Mouse (Mus musculus) small intestine, adult 2 months (tissue): ENCODE measurements around the gene Vmn1r100. TPM values are rescaled to one million over a fixed set of nuclear protein-coding genes. Genes with fewer than 3 reads are reported as not detected.
"Not testable (repeated sequence)": the region's sequence is repeated elsewhere in the genome, so short reads cannot be mapped to it uniquely, and the experiment has no call there.

Experiments used
- H3K27ac ChIP-seq: fragments of 200-500 bp; 2 replicates; pipeline ENCODE4 v1.5.1; 2012; ENCODE audit warnings: low read depth, low read length, control low read depth, inconsistent platforms; ENCODE audit not compliant: insufficient read depth
- H3K27me3 ChIP-seq: fragments of 200-500 bp; 2 replicates; pipeline ENCODE4 v1.6.1; 2012; ENCODE audit warnings: mild to moderate bottlenecking, moderate library complexity, low read length, inconsistent platforms; ENCODE audit not compliant: control insufficient read depth, insufficient read depth
- H3K36me3 ChIP-seq: fragments of 200-500 bp; 2 replicates; pipeline ENCODE4 v1.6.1; 2012; ENCODE audit warnings: mild to moderate bottlenecking, low read length, control low read depth, inconsistent platforms; ENCODE audit not compliant: control insufficient read depth, insufficient read depth
- H3K4me1 ChIP-seq: fragments of 200-500 bp; 2 replicates; pipeline ENCODE4 v1.6.1; 2012; ENCODE audit warnings: low read length, inconsistent platforms, mixed read lengths; ENCODE audit not compliant: control insufficient read depth, insufficient read depth, insufficient read length
- H3K4me3 ChIP-seq: fragments of 200-500 bp; 2 replicates; pipeline ENCODE4 v1.5.1; 2012; ENCODE audit warnings: low read depth, mild to moderate bottlenecking, control low read depth, inconsistent platforms, low read length, moderate library complexity
- WGBS: fragments of 180-500 bp; shearing (Covaris S2); methylation state at CpG from one replicate; pipeline ENCODE4 v1.1.7; 2018; 5-methylcytosine and 5-hydroxymethylcytosine counted together
- polyA plus RNA-seq: library from polyadenylated mRNA; depleted of rRNA; stranded (reverse); fragments of >200 nt; gene quantifications from 2 replicates; pipeline ENCODE4 v1.2.3, GENCODE M21; 2012; rRNA removed

The Vmn1r100 gene
- not detected in 2 replicates for polyA plus RNA-seq

- no CpG with 5 or more reads among the region's 3 CpGs for WGBS
- H3K27ac ChIP-seq = not testable (repeated sequence)
These were observed at the start of gene Vmn1r100 for GRCm38 (mm10) chr7:20417642-20418041. Gene Vmn1r100, plus strand, starts transcription at chr7:20417942.

GRCm38 (mm10) chr7:20375310-20375709 is 42.4 kb upstream of the Vmn1r100 start, which contains the start of gene Gm5728:
Gene Gm5728, minus strand, starts transcription at chr7:20375410.
- H3K4me3 ChIP-seq, H3K27me3 ChIP-seq, H3K27ac ChIP-seq, H3K36me3 ChIP-seq, H3K4me1 ChIP-seq: not testable (repeated sequence)
- no CpG with 5 or more reads among the region's 1 CpGs for WGBS

More at GRCm38 (mm10) chr7:20417642-20418041, at the start of gene Vmn1r100:
- H3K36me3 ChIP-seq, H3K4me1 ChIP-seq, H3K27me3 ChIP-seq, H3K4me3 ChIP-seq: not testable (repeated sequence)

DNA sequence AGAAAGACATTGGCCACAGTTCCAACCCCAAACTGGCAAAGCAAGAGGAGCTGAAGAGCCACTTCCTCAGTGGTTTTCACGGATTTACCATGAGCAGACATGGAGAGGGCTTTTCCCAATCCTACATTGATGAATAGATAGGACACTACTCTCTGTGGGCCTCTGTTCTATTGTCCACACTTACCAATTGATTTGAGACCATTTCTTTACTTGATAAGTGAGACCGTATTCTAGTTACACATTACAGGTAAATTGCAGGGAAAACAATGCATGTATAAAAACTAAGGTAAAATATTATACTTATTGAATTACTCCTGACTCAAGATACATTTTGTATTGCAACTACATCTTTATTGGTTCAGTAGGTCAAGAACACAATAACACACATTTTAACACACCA is 24.8 kb downstream of the Vmn1r100 start, which contains the start of gene Vmn1r101:
Vmn1r101 (minus strand) TSS at position 101 of the 400 bp plus-strand sequence.
- H3K4me1 ChIP-seq, H3K27ac ChIP-seq, H3K27me3 ChIP-seq, H3K4me3 ChIP-seq, H3K36me3 ChIP-seq: not testable (repeated sequence)
- WGBS = no CpG with 5 or more reads among the region's 2 CpGs

Other genes starting within 250 kb of the Vmn1r100 start
- not detected in 2 replicates for gene Vmn1r94, start 249.6 kb upstream of the Vmn1r100 start, polyA plus RNA-seq
- gene Vmn1r95, start 224.2 kb upstream of the Vmn1r100 start, polyA plus RNA-seq = not detected in 2 replicates
- gene Gm6164, start 212.3 kb upstream of the Vmn1r100 start, polyA plus RNA-seq = not detected in 2 replicates
- not detected in 2 replicates for gene Gm4498, start 184.1 kb upstream of the Vmn1r100 start, polyA plus RNA-seq
- gene Gm5890, start 155.1 kb upstream of the Vmn1r100 start, polyA plus RNA-seq = not detected in 2 replicates
- not detected in 2 replicates for gene Gm4133, start 83.9 kb upstream of the Vmn1r100 start, polyA plus RNA-seq
- gene Gm5728, start 42.5 kb upstream of the Vmn1r100 start, polyA plus RNA-seq = not detected in 2 replicates
- gene Vmn1r101, start 24.7 kb downstream of the Vmn1r100 start, polyA plus RNA-seq = not detected in 2 replicates
- not detected in 2 replicates for gene Gm10670, start 57.0 kb downstream of the Vmn1r100 start, polyA plus RNA-seq
- gene Vmn1r103, start 92.6 kb downstream of the Vmn1r100 start, polyA plus RNA-seq = not detected in 2 replicates
- gene Vmn1r104, start 115.9 kb downstream of the Vmn1r100 start, polyA plus RNA-seq = not detected in 2 replicates
- gene Gm5726, start 127.8 kb downstream of the Vmn1r100 start, polyA plus RNA-seq = not detected in 2 replicates
- gene Gm4141, start 158.3 kb downstream of the Vmn1r100 start, polyA plus RNA-seq = not detected in 2 replicates
- gene Gm4513, start 181.1 kb downstream of the Vmn1r100 start, polyA plus RNA-seq = not detected in 2 replicates